Mouse (Mus musculus) T-helper 17 cell (primary cell): ENCODE measurements around the gene Smyd2.

Experiments
- in situ Hi-C, 2 experiments: fragments of 300-600 bp; cut with MboI, MseI; formaldehyde crosslinking; loops; 1 replicate in 1 of 2; 2 replicates in 1 of 2; pipeline ENCODE4 v1.15.1; 2025; ENCODE audit warnings: high pct_unique_total_duplicates in 2 of 2

The Smyd2 gene

DNA sequence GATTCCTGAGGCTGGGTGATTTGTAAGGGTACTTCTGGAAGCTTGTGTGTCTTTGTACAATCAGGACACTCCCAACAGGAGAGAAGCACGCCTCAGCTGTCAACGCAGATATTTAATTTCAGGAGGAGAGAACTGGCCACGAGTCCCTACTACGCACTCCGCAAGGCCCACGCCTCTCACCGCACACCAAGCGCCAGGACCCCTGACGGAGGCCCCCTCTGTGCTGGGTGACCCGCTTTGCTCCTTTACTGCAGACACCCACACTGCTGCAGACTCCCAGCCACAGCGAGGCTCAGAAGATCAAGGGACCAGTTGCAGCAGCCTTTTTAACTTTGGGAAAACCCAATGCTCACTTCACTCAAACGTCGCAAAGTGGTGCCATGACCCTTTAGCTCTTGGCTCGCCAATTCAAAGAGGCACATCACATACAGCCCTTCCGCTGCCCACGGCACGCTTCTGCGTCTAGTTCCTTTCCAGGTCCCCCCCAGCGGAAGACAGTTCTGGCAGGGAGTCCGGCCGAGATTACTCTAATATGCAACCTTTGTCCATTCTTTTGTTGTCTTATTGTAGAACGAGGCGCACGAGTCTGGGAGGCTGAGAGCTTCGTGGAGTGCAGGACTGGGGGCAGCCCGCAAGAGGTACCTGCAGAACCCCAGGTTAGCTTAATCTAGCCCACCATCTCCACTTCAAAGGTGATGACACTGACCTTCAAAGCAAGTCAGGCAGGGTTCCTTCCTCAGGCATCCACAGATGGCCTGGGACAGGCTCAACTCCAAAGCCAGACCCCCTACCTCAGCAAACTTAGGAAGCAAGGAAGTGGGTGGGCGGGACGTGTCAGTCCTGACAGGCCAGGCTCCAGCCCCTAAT, 1.2 kb downstream of the Smyd2 start:
- in situ Hi-C loops, result loop anchor here in 1 of 2 experiments (5.0 kb wide), 1 partner anchor 34 kb away; no protein-coding TSS in a partner anchor

DNA sequence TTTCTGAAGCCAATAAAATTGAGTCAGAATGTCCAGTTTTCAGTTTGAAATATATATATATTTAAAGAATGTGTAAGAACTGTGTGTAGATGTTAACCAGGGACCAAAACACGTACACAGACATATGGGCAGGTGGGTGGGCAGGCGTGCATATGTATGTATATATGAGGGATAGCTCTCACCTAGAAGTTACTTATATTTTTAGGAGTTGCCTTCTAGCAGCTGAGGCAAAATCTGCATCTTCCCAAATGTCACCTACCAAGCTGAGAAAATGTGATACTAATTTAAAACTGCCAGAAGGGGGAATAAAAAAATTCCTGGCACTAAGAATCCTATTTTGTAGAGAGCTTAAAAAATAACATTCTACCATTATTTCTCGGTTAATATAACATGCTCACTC, 2.4 kb downstream of the Smyd2 start:
- in situ Hi-C loops, result loop anchor here in 1 of 2 experiments (5.0 kb wide), 1 partner anchor 32 kb away; no protein-coding TSS in a partner anchor

DNA sequence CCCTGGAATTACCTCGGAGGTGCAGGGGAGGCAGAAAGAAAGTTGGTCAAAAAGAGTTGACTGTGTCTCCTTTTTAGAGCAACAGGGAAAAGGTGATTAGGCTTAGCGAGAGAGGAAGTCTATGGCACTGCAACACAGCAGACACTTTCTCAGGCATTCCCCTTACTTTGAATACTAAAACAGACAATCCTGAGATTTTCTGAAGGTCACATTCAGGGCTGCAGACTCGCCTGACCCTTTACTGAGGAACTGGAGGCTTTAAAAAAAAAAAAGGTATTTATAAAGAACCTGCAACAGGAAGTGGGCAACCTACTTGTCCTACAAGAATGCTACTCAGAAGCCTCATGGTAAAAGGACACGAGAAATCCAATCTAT, 5.0 kb downstream of the Smyd2 start:
- in situ Hi-C loops, result no loop called here

DNA sequence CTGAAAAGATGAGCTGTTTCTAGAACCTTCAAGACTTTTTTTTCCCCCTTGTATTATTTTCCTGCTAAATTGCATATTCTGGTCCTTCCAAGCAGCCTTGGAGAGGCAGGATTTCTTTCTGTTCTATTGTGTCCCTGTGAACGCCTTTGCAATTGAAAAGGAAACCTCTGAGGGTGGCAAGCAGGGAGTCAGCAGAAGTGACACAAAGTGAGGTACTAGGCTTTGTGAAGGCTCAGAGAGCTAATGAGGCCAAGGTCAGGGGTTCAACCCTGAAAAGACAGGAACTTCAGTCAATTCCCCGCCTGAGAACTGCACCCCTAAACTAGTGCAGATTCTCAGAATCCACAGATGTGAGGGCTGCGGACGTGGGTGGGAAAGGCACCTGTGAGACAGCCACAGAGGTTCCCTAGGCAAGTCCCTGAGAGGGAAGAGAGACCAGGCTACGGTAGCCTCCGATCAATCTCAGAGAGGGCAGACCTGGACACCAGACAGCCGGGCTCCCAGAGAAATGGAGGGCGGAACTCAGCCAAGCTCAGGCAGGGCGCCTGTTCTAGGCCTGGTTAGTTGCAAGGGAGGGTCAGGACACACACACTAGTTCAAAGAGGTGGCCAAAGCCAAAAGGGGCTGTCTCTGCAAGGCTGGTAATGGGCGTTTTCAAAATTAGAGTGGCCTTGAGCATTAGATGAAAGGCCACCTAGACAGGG, 5.6 kb downstream of the Smyd2 start:
- in situ Hi-C loops, result no loop called here

DNA sequence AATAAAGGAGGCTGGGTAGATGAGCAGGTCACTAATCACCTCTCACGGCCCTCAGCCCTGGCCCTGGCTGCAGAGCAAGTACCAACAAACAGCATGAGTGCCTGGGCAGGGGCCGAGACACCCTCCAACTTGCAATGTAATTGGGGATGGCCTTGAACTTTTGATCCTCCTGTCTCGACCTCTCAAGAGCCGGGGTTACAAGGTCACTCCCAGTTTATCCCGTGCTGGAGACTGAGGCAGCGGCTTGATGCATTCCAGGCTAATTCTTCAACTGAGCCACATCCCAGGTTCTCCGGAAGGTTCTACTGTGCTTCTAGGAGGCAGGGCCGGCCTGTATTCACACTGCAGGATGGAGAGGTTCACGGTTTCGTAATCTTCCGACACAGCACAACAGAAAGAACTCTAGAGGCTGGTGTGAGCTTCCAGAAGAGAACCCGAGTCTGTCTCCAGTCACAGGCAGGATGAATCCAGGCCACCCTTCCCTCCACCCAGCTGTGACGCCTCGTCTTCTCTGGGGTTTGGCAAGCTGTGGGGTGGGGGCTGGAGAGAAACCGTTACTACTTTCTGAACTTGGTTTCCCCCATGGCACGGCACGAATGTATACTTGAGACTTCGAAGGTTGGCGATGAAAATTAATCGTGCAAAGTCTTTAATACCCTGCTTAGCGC, 8.9 kb downstream of the Smyd2 start:
- in situ Hi-C loops, result no loop called here

DNA sequence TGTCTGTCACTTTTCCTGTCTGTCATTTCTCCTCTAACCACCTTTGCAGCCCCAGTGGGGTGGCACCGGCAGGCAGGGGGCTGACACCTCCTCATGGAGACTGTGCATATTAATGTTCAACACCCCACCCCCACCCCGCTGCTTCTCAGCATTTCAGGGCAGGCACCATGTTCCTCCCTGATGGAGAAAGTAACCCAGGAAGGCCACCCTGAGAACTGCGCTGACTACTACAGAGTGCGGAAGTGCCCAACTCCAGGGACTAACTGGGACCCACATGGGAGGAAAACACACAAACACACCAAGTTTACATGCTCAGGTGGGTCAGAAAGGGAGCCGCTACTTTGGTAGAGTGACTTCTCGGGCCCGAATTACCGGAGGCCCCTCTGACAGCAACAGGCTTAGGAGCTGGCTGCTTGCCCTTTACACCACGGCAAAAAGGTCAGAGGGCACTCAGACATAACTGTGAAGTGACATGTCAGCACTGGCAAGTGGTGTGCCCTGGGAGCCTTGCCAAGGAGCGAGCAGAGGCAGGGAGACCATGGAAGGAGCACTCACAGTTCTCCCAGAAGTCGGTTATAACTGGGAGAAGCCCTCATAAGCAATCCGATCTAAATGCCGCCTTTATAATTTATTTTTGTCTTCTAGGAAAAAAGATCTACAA, 11.3 kb downstream of the Smyd2 start:
- in situ Hi-C loops, result no loop called here

DNA sequence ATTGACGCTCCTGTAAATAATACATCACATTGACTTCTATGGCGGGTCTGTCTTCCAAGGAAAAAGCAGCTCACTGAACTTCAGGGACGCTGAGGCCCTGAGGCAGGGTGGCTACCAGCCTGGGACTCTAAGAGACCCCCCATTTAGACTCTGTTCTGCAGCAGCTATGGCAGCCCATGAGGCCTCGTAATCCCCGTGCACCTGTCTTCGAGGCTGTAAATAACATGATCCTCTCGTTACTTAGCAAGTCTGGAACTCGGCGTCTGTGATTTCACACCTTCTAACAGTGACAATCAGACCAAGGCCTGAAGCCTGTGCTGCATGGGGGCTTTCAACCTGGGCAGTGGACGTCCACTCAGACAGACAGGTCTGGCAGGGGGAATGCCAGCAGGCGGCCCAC, 19.0 kb downstream of the Smyd2 start:
- in situ Hi-C loops, result no loop called here

DNA sequence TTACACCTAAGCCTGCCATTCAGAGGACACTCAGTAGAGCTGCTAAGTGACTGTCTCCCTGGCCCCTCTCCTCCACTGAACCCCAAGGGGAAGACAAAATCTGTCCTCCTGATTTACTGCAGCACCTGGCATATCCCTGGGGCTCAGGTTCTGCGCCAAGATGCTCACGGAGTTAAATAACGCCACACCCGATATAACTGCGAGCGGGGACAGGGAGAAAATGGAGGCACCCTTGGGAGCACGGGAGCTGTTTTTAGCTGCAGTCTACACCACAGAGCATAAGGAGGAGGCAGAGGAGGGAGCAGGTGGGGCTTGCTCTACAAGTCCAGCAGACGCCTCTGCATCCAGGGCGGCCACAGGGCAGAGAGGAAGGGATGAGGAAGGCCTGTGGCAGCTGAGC, 19.8 kb downstream of the Smyd2 start:
- in situ Hi-C loops, result no loop called here

DNA sequence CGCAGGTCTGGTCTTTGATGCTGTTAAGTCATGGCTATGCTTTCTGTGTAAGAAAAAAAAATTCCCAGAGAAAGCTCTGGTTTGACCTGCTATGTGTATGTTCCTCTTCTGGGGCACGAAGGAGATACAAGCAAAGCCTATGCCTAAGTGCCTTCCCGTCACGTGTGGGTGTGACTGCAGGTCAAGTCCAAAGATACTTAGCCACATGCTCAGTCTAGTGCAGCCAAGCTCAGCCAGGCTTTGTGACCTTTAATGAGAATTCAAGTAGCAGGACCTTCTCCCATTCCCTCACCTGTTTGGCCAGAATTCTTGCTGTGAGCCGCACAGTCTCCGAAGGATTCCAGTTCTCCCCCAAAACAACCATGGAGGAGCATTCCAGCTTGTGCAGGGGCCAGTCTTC, 22.6 kb downstream of the Smyd2 start:
- in situ Hi-C loops, result no loop called here

DNA sequence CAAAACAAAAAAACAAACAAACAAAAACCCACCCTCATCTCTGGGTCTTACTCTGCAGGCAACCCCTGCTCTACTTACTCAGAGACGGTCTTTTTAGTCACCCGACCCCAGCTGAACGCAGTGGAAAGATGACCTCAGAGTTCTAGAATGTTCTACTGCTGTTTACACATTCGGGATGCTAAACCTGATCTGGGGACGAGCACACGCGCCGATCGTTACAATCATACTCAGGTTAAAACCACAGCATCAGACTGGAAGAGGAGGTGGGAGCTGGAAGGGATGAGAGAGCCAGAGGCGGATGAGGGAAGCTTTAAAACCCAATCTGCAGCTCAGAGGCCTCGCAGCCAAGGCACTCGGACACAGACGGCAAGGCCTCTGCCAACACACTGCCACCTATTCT, 23.5 kb downstream of the Smyd2 start:
- in situ Hi-C loops, result no loop called here

DNA sequence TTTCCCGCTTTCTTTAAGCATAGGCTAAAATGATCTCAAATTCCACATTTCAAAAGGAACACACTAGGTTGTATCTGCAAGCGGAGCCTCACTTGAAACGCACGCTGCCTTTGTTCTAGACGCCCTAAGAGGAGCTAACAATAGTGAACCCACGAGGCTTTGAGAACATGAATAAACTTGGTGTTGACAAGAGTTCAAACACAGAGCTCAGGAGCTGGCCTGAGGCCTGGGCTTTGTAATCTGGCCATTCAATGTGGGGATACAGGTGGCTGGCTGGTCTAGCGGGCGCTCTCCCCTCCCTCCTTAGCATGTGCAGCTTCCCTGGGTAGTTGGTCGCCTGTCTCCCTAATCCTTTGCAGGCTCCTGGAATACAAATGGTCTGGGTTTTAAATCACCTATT, 24.3 kb downstream of the Smyd2 start:
- in situ Hi-C loops, result no loop called here

DNA sequence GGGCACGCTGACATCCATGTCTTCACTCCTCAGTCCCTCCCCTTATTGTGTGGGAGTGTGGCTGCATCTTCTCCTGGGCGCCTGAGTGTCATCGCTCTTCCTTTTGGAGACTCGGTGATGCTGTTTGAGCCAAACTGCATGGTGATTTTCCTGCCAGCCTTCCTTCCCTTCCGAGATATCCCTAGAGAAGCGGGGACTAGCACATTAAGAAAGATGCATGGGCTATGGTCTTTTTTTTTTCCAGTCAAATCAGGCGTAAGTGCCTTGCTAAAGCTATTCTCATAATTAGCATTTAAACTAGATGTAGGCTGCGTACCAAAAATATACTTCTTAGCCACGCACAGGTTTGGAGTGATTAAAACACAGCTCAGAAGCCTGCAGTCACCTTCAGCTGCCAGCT, 28.0 kb downstream of the Smyd2 start:
- in situ Hi-C loops, result loop anchor here in 1 of 2 experiments (5.0 kb wide), 1 partner anchor 83 kb away; no protein-coding TSS in a partner anchor

DNA sequence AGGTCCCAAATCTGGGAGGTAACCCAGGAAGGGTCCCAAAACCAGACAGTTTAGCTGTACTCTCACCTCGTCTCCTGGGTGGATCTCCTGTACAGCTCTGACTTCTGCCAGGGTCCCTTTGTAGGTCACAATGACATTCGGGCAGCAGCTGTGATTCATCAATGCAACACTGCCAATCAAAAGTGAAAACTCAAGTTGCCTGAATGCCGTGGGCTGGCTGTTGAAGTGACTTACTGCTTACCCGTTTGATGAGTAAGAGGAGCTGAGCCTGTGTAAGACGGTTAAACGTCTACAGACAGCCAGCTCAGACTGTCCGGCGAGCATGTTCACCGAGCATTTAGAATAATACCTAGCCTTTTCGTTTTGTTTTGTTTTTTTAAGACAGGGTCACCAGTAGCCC, 33.4 kb downstream of the Smyd2 start:
- in situ Hi-C loops, result loop anchor here in 1 of 2 experiments (5.0 kb wide), 2 partner anchors 34 to 89 kb away; partner anchors contain the start of gene Smyd2

DNA sequence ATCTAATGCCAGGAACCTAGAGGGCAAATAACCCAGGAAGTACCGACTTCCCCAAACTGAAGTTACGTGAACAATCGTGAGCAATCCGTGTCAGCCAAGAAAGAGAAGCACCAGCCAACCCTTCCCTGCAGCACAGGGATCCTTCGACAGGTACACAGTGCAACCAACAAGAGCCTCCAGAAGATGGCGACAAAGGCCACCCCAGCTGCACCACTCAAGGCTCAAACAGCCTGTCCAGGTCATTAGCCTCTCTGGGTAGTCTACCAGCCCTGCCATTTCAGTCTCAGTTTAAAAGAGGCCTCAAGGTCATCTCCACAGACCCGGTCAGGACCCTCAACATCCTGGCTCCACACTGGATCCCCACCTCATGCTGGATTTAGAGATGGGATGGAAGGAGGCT, 34.6 kb downstream of the Smyd2 start:
- in situ Hi-C loops, result loop anchor here in 1 of 2 experiments (5.0 kb wide), 2 partner anchors 35 to 90 kb away; partner anchors contain the start of gene Smyd2

DNA sequence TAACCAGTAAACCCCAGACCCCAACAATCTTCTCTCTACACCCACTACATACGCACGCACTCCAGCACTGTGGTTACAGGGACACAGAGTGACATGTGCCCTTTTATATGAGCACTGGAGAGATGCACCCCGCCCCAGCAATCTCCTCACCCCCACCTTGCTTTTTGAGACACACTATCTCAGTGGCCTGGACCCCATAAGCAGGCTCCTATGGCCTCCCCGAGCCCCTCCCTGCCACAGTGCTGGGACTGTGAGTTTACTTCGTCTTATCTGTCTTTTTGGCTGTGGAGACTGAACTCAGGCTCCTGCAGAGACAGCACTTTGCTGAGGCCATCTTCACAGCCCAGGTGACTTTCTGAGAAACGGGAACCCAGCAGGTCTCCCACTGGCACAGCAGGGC, 36.2 kb downstream of the Smyd2 start:
- in situ Hi-C loops, result loop anchor here in 1 of 2 experiments (5.0 kb wide), 2 partner anchors 36 to 91 kb away; partner anchors contain the start of gene Smyd2

DNA sequence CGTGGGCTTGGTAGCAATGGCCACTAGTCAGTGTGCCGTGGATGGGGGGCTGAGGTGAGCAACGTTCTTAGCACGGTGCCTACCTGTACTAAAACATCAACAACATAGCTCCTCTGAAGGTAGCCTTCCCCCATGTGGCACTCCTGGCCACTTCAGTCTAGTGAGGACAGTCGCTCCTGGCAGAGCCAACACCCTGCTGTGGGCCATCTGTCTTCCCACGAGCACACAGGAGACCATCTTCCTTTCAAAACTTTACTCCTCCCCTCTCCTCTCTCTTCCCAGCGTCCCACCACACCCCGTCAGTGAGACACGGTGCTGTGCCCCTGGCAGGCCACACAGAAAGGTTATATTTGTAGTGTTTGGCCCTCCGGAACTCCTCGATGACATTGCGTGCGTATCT, 37.2 kb downstream of the Smyd2 start:
- in situ Hi-C loops, result loop anchor here in 1 of 2 experiments (5.0 kb wide), 2 partner anchors 37 to 92 kb away; partner anchors contain the start of gene Smyd2

DNA sequence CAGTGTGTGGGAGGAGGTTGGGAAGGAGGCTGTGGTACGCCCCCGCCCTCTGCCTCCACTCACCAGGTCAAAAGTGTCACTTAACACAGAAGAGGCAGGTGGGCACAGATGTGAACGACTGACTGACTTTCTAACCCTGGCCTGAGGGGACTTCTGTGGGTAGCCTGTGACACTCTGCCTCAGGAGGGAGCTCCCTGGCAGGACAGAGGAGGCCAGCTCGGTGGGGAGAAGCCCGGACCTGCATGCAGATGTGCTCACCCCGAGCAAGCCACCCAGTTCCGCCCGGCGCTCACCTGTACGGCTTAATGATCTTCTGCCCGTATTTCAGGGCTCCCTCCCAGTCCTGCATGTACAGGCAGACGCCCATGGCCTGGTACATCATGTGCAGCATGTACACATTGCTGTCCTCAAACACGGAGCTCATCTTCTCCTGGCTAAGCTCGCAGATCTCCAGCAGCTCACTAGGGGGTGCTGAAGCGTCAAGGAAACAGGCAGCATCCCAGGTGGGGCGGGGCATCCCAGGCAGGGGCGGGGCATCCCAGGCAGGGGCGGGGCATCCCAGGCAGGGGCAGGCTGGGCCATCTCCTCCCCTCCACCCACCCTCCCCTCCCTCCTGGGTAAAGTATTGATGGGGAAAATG, 38.5 kb downstream of the Smyd2 start:
- in situ Hi-C loops, result no loop called here

DNA sequence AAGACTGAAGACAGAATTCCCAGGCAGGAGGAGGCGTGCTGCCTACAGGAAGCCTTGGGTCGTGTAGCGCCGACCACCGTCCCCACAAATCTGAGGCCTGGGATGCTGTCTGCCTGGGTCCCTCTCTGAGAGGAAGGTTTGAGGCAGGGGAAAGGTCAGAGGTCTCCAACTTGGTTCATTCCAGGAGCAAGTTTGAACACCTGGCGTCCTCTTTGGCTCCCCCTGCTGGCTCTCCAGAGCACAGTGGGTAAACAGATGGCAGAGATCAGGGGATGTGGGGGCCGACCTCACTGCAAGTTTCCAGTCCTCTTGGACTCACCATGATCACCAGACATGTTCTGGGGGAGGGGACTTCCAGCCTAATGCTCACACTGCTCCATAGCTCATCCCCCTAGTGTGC, 39.3 kb downstream of the Smyd2 start:
- in situ Hi-C loops, result no loop called here

DNA sequence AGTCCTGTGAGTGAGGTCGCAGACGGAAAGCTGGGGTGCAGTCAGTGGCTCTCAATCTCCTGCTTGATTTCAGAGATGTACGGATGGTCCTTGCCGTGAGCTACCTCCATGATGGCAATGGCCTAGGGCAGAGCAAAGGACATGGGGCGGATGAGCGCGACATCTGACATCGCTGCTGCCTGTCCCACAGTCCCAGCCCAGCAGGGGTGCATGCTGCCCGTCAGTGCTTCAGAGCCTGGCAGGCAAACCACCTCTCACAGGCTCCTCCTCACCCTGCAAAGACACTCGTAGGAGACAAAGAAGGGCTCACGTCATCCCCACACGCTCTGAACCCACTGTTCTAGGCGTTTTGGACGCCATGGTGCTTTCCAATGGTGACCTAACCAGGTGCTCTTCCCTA, 41.4 kb downstream of the Smyd2 start:
- in situ Hi-C loops, result no loop called here

DNA sequence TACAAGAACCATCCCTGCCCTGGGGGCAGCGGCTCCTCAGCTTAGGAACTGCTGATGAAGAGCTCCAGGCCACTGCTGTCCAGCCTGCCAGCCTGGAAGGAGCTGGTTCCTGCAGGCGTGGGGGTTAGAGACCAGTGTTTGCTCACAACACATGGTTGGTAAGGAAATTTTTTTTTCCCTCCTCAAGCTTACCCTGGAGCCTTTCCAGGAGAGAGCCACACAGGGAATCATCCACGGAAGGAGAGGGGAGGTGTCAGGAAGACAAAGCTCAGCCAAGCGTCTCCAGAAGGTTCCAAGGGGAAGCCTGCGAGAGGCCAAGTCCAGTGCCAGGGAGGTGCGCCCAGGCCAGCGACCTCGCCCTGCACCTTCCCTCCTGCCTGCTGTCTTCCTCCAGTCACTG, 42.2 kb downstream of the Smyd2 start:
- in situ Hi-C loops, result loop anchor here in 1 of 2 experiments (5.0 kb wide), 1 partner anchor 178 kb away; no protein-coding TSS in a partner anchor

DNA sequence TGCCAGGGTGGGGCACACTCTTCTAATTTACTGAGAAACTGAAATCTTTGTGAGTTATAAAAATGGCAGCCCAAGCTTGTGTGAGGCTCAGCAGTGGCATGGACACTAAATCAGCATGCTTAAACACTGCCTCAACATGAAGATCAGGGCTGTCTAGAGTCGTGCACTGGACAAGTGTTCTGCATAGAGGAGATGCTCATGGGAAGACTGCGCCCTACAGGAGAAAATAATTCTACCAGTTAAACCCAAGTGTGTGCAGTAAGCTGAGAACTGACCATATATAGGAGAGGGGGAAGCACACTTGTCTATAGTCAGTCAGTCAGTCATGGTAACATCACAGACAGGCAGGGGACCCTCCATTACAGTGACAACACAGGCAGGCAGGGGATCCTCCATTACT, 43.0 kb downstream of the Smyd2 start:
- in situ Hi-C loops, result loop anchor here in 1 of 2 experiments (5.0 kb wide), 1 partner anchor 177 kb away; no protein-coding TSS in a partner anchor
